In the genomic region with DNA sequence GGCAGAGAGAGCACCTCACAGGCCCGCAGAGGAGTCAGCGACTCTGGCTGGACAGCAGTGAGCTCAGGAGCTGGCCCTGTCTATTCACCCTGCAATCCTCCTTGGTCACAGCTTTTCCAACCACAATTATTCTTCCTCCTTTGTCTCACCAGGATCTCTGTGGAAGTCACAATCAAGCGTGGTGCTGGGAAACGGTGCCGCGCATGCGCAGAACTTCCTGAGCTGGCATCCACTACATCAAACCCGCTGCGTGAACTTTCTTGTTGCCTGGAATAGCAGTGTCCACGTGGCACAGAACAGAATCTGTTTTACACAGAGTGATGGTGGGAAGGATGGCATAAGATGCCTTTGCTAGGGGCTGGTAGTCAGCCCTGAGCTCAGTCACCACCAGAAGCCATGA, we compare ENCODE assay signal across 21 mouse cellular contexts. TPM values are rescaled to one million over a fixed set of nuclear protein-coding genes. Genes with fewer than 3 reads are reported as not detected.
A peak's percentile ranks its signal among the peaks of the same experiment; 100 is the strongest.
DNase-seq lines count a peak whose midpoint lies in the region; ATAC-seq and TF ChIP-seq lines count a peak whose summit lies in the region.
"Had no signal": no experiment of that assay in that cellular context is flagged by ENCODE, and none has a peak within 500 bp of the region (broad histone marks: within the 10 kb centered on the region; RNA-seq: fewer than 3 reads in every experiment).

No protein-coding gene starts in this region.

- no peak for ATAC-seq in frontal cortex, adult (ENCODE audit: low TSS enrichment)
- ATAC-seq: CD4-positive, CD25-positive, alpha-beta regulatory T cell, adult 4 months; forebrain, embryonic 15.5 days; Patski had no signal

- peak; percentile 12 to 20 for DNase-seq in frontal cortex, postnatal 36 days (ENCODE audit: low spot score in 2 of 2)
- DNase-seq in right cerebral cortex, adult 18-20 months: peak; percentile 2
- DNase-seq in right cerebral cortex, postnatal 36 days (ENCODE audit: low spot score in 2 of 2): no peak
- DNase-seq in brain, adult 2 months (ENCODE audit: low read depth, low spot score): peak; percentile 23
- no peak for DNase-seq in heart, postnatal 14 days
- DNase-seq: adrenal gland, adult 8-10 months; adrenal gland, postnatal 36 days; B cell, adult 2 months; cerebellum, adult 11 months; cerebellum, adult 9-10 months; cerebellum, postnatal 25 days; gastrocnemius, postnatal 14 days; heart, postnatal 36 days had no signal

- TF ChIP-seq CTCF in E14TG2a.4 (conservative IDR thresholded peaks at IDR 0.05; ENCODE audit: low read length): no peak

- peaks cover 62% of the 10 kb centered on the region for H3K4me1 ChIP-seq in E14TG2a.4 (replicated peaks; ENCODE audit: low read depth, low read length)
- H3K4me1 ChIP-seq: heart, embryonic 12.5 days; hindbrain, embryonic 15.5 days had no signal

- H3K27me3 ChIP-seq in E14TG2a.4 (ENCODE audit: insufficient read depth, low read length): no peaks in the 10 kb centered on the region
- H3K27me3 ChIP-seq: embryonic facial prominence, embryonic 12.5 days; forebrain, embryonic 15.5 days; hindbrain, embryonic 15.5 days had no signal

- H3K9me3 ChIP-seq in E14TG2a.4 (ENCODE audit: low read length): peaks cover 4% of the 10 kb centered on the region
- H3K9me3 ChIP-seq: forebrain, embryonic 15.5 days; hindbrain, embryonic 15.5 days had no signal

- H3K4me3 ChIP-seq in E14TG2a.4 (replicated peaks; ENCODE audit: low read length): peak overlapping the region; percentile 48; the same call in 1 of the 2 replicates
- H3K4me3 ChIP-seq: embryonic facial prominence, embryonic 12.5 days; forebrain, embryonic 15.5 days; heart, embryonic 12.5 days; hindbrain, embryonic 15.5 days had no signal

- H3K36me3 ChIP-seq in E14TG2a.4 (ENCODE audit: insufficient read depth, low read length): no peaks in the 10 kb centered on the region
- H3K36me3 ChIP-seq: embryonic facial prominence, embryonic 12.5 days; forebrain, embryonic 15.5 days; heart, embryonic 12.5 days; hindbrain, embryonic 15.5 days had no signal

- intact Hi-C loops in heart, postnatal 14 days (cut with DNase I): no loop called here

RNA-seq across cellular contexts. Expression of gene Fubp3, which starts 20.5 kb away (rescaled TPM):
- 10 to 100 TPM; 21.0 to 24.1 TPM for total RNA-seq in heart, postnatal 14 days (2021)

Comparison
In these comparisons a context has a peak if more than half of its experiments do, and no peak if none do; other contexts are left out.
1. DNase-seq: peak in frontal cortex, postnatal 36 days (2 of 2), right cerebral cortex, adult 18-20 months (single experiment) and brain, adult 2 months (single experiment); none in right cerebral cortex, postnatal 36 days (0 of 2) and heart, postnatal 14 days (0 of 2).